Mouse (Mus musculus) adrenal gland, postnatal 4 days (tissue): ENCODE measurements around the gene Arpp21. TPM values are rescaled to one million over a fixed set of nuclear protein-coding genes. Genes with fewer than 3 reads are reported as not detected.

Experiments used
- DNase-seq, 2 experiments: peaks; one replicate each; pipeline ENCODE4 v3.0.0; 2021 to 2022; ENCODE audit warnings: low spot score in 2 of 2, mixed read lengths in 2 of 2
- total RNA-seq, 2 experiments: library from RNA; stranded (reverse); gene quantifications; 2 replicates each; pipeline ENCODE4 v1.2.3; 2021

Gene Arpp21
- total RNA-seq, 2 experiments from 2014 or later, result 0.95 to 4.9 TPM

DNA sequence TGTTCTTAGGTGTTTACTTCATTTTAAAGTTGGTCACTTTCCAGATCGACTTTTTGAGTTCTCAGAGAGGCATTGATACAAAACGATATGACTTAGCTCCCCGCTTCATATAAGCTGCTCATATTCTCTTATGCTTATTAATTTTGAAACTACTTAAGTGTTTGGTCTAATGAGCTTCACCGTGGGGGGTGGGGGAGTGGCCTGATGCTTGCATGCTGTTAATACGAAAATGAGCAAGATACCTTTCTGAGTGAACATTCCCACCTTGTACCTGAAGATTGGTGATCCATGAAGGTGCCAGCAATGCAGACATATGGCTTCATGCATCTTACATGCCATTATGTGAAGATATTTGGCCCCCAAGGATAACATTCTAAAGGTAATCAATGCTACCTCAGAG lies 4.4 kb downstream of the Arpp21 start:
- no peak for DNase-seq

GRCm38 (mm10) chr9:112230716-112231361 lies 4.9 kb downstream of the Arpp21 start:
- DNase-seq, result no peak

DNA sequence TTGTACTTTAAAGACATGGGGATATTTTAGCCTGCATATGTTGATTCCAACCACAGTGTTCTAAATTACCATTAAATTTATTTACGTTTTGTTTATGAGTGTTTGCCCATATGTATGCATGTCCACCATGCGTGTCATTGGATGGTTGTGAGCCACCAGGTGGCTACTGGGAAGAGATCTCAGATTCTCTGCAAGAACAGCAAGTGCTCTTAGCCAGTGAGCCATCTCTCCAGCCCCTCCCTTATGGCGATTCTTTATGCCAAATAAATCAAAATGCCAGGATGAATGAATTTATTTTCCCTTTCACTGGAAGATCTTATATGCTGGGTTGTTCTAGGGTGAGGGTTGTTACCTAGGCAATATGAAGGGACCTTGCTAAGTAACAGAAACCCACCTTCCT lies 7.3 kb downstream of the Arpp21 start:
- no peak for DNase-seq

DNA sequence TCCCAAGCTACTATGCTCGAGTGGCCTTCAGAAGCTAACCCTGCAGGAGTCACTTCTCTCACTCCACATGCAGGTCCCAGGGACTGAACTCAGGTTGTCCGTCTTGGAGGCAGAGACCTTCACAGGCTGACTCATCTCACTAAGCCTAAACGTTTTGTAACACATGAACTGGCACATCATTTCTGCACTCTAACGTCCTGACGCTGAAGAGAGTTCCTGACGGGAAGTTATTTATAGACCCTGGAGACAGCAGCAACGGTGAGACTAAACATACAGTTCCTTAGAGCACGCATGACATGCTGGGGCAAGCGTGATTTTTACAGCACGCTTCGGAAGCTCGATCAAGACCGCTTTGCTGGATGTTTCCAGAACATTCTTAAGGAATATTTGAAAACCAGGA lies 8.6 kb downstream of the Arpp21 start:
- no peak for DNase-seq

- no peak for DNase-seq
These were observed 9.2 kb downstream of the Arpp21 start for GRCm38 (mm10) chr9:112226511-112226910.

DNA sequence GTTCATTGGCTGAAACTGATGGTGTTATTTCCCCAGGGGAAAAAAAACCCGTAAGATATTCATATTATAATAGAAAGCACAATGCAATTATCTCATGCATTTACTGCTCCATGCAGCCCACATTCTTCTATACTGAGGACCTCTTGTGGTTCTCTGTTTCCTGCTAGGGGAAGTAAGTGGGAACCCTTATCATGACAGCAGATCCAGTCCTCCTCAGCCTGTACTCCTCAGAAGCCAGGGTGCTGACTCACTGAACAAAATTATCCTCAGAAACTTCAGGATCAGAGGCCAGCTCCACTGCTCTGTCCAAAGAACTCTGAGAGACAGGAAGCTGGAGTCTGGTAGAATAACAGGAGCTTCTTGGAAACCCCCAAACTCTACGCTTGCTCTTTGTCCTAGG lies 10.7 kb downstream of the Arpp21 start:
- no peak for DNase-seq

- DNase-seq, result no peak
These were observed 16.4 kb downstream of the Arpp21 start for GRCm38 (mm10) chr9:112219372-112219771.

GRCm38 (mm10) chr9:112218237-112218636 lies 17.5 kb downstream of the Arpp21 start:
- DNase-seq, result no peak

GRCm38 (mm10) chr9:112217161-112217560 lies 18.6 kb downstream of the Arpp21 start:
- DNase-seq, result no peak

DNA sequence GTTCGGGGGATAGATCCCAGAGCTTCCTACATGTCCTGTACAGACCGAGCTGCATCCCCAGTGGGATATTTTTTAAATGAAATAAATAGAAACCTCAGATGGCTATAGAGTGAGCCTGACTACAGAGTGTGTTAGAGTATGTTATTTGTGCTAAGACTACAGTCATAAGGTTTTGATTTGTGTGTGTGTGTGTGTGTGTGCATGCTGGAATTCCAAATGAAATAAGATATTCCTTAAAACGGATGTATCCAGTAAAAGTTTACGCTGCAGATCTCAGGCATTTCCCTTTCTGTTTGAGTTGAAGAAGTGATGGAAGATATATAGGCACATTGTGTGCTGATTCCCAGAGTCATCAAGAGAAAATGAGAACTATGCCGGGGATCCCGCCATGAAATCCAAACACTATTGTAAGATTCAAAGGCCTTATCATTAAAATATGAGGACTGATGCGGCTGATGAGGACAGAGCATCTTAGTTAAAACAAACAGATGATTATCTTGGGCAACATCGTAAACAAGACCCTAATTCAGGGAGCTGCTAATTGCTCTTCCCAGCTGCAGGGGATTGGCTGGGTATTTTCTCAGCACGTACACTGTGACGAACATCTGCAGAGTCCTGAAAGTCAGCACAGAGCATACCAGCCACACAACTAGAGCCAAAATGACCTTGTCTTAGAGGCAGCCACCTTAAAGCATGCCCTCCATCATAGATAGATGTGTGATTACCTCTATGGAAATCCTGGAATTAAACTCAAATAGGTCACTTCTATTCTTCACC lies 20.5 kb downstream of the Arpp21 start:
- no peak for DNase-seq

DNA sequence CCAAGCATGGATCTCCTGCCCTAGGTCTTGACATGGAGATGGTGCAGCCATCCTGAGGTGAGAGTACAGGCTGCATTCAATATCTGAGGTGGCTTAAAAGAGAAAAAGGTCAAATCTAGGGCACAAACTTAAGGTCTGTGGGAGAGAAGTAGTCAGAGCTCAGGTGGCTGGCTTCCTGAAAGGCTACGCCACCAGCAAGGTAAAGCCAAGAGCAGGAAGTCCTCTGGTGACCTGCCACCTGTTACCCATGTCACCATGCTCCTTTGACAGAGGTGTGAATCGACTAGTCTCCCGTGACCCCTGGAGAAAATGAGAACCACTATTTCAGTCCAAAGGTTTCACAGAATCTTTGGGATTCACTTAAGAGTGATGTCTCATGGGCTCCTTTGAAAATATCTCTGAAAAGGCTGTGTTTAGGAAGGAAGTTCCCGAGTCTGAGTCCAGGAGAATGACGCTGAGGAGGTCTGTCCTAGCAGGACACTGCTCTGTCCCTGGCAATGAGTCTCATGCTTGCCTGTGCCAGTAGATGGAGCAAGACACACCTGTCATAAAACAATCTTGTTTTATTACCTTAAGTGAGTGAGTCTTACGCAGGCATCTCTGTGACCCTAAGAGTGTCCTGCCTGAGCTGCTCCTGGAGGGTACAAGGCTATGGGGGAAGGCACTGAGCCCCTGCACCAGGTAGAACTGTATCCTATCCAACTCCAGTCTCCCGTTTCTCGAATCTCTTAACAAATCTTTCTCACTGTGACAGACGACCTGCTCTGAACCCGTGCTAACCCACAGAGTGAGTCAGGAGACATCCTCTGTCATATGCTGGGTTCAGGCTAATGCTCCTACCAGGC lies 22.1 kb downstream of the Arpp21 start:
- DNase-seq, result no peak

DNA sequence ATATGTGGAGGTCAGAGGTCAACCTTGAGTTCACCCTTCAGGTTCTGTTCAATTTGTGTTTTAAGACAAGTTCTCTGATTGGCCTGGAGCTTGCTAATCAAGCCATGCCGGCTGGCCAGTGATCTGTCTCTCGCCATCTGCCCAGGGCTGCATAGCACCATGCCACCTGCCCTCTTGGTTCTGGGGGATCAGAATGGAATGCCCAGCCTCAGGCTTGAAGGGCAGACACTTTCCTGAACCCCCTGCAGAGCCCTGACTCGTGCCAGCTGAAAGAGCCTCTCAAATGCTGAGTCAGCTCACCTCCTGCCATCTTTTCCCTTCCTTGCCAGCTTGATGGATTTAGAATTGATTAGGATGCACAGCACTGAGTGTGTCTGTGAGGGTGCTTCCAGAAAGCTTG lies 25.9 kb downstream of the Arpp21 start:
- no peak for DNase-seq

DNA sequence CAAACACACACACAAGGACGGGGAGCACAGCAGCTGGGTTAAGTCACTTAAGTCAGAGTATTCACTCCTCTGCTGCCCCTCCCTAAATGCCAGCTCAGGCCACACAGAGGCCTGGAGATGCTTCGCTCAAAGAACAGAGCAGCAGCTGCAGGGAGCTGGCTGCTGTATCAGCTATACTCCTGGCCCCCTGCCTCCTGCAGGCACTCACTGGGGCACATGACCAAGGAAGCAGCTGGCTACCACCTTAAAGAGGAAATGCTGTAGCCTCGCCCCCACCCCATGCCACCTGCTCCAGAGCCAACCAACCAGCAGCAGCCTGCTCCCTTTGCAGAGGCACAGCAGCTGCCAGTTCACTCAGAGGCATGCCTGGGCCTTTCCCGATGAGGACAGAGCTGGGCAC lies 28.0 kb downstream of the Arpp21 start:
- DNase-seq, result no peak

GRCm38 (mm10) chr9:112198296-112198695 lies 37.4 kb downstream of the Arpp21 start:
- DNase-seq, result no peak

DNA sequence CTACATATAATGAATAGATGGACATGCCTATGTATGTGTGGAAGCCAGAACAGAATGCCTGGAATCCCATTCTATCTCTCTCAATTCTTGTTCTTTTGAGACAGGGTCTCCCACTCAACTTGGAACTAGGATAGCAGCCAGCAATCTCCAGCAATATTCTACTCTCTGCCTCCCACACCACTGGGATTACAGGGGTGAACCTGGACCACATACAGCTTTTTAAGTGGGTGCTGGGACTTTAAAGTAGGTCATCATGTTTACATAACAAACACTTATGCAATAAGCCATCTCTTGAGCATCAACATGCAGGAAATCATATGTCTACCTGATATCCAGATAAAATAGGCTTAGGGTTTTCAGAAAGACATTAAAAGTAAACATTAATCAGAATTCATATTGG lies 41.7 kb downstream of the Arpp21 start:
- no peak for DNase-seq

DNA sequence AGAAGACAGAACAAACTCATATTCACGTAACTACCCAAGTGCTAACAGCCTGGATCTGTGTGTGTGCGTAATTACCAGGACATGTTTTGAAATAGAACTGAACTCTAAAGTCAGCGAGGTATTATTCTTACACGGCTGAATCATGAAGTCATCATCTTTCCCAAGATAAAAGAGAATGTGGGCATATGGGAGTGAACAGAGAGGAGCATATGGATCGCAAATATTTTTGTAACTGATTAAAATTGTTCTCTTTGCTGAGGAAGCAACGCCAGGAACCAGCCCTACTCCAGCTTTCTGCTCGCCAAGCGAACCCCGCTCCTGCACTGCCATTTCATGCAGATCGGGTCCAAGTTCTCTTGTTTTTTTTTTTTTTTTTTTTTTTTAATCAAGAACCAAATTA lies 46.3 kb downstream of the Arpp21 start:
- no peak for DNase-seq

- no peak for DNase-seq
These were observed 47.3 kb downstream of the Arpp21 start for GRCm38 (mm10) chr9:112188358-112188893.

GRCm38 (mm10) chr9:112187667-112188066 lies 48.1 kb downstream of the Arpp21 start:
- no peak for DNase-seq

GRCm38 (mm10) chr9:112186336-112187305 lies 49.1 kb downstream of the Arpp21 start:
- DNase-seq, result no peak

- DNase-seq, result no peak
These were observed 50.0 kb downstream of the Arpp21 start for GRCm38 (mm10) chr9:112185746-112186145.

DNA sequence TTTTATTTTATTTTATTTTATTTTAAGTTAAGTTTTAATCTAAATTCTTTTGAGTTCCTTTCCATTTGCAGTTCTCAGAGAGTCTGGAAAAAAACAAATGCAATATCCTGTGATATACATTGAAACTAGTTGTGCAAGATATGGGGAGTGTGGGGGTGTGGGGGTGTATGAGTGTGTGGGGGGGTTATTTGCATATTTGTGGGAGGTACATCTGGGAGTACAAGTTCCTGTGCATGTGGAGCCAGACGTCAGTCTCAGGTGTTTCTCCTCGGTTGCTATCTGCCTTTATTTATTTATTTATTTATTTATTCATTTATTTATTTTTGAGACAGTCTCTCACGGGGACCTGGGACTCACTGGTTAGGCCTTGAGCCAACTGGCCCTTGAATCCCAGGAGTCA lies 53.0 kb downstream of the Arpp21 start:
- DNase-seq, result no peak
